Mouse (Mus musculus): Measurements from ENCODE around the gene Enpp3. TPM values are rescaled to one million over a fixed set of nuclear protein-coding genes. Genes with fewer than 3 reads are reported as not detected.

Enpp3 gene
- polyA plus RNA-seq, 1 experiment from 2014 or later, result 3.4 TPM

- 94% methylated on average over 5 of the region's 5 CpGs for WGBS
- ATAC-seq, result no peak
- Histone ChIP-seq H3K9me3 (replicated peaks; ENCODE audit: control insufficient read depth, low read length, poor library complexity, severe bottlenecking) (no peaks in the 10 kb centered on the region), H3K36me3 (ENCODE audit: control insufficient read depth, insufficient read depth, low read length) (no peaks in the 10 kb centered on the region), H3K4me3 (ENCODE audit: low read depth, low read length) (no peak overlapping the region), H3K27ac (ENCODE audit: low read length) (no peak overlapping the region), H3K9ac (ENCODE audit: low read depth, low read length) (no peak overlapping the region), H3K4me1 (ENCODE audit: control insufficient read depth, insufficient read depth, low read length) (peaks cover 7% of the 10 kb centered on the region; the same call in 1 of the 2 replicates), H3K27me3 (ENCODE audit: control insufficient read depth, insufficient read depth, low read depth, low read length) (no peaks in the 10 kb centered on the region), H3K4me2 (ENCODE audit: low read length) (no peak overlapping the region)
These were observed 107.4 kb downstream of the Enpp3 start for GRCm38 (mm10) chr10:24735027-24735777.

GRCm38 (mm10) chr10:24727478-24727877 is 115.1 kb downstream of the Enpp3 start:
- no peak overlapping the region for H3K4me2 ChIP-seq (ENCODE audit: low read length)
- no peaks in the 10 kb centered on the region for H3K9me3 ChIP-seq (replicated peaks; ENCODE audit: control insufficient read depth, low read length, poor library complexity, severe bottlenecking)
- H3K27ac ChIP-seq (ENCODE audit: low read length), result no peak overlapping the region
- H3K27me3 ChIP-seq (ENCODE audit: control insufficient read depth, insufficient read depth, low read depth, low read length), result no peaks in the 10 kb centered on the region
- H3K4me1 ChIP-seq (ENCODE audit: control insufficient read depth, insufficient read depth, low read length), result peaks cover 7% of the 10 kb centered on the region; the same call in 1 of the 2 replicates
- H3K4me3 ChIP-seq (ENCODE audit: low read depth, low read length), result no peak overlapping the region
- WGBS, result 92% methylated on average over 4 of the region's 4 CpGs
- H3K9ac ChIP-seq (ENCODE audit: low read depth, low read length), result no peak overlapping the region
- no peak for ATAC-seq
- H3K36me3 ChIP-seq (ENCODE audit: control insufficient read depth, insufficient read depth, low read length), result no peaks in the 10 kb centered on the region

GRCm38 (mm10) chr10:24725197-24725596 is 117.4 kb downstream of the Enpp3 start:
- H3K4me1 ChIP-seq (ENCODE audit: control insufficient read depth, insufficient read depth, low read length), result no peaks in the 10 kb centered on the region
- H3K4me2 ChIP-seq (ENCODE audit: low read length), result no peak overlapping the region
- no peak overlapping the region for H3K9ac ChIP-seq (ENCODE audit: low read depth, low read length)
- H3K36me3 ChIP-seq (ENCODE audit: control insufficient read depth, insufficient read depth, low read length), result no peaks in the 10 kb centered on the region
- no peaks in the 10 kb centered on the region for H3K9me3 ChIP-seq (replicated peaks; ENCODE audit: control insufficient read depth, low read length, poor library complexity, severe bottlenecking)
- ATAC-seq, result no peak
- H3K27ac ChIP-seq (ENCODE audit: low read length), result no peak overlapping the region
- no peaks in the 10 kb centered on the region for H3K27me3 ChIP-seq (ENCODE audit: control insufficient read depth, insufficient read depth, low read depth, low read length)
- WGBS, result 96% methylated on average over 2 of the region's 2 CpGs
- H3K4me3 ChIP-seq (ENCODE audit: low read depth, low read length), result no peak overlapping the region

Other genes starting within 250 kb of the Enpp3 start
- 2.0 and 3.6 TPM in 2 replicates for gene Ccn2, start 247.4 kb downstream of the Enpp3 start, polyA plus RNA-seq (2015; fragmentation: Nextera tagmentation; extraction: Ambion mirVana)
- 2.8 and 3.3 TPM in 2 replicates for gene Enpp1, start 130.7 kb downstream of the Enpp3 start, polyA plus RNA-seq (2015; fragmentation: Nextera tagmentation; extraction: Ambion mirVana)
- gene Med23, start 27.2 kb upstream of the Enpp3 start, polyA plus RNA-seq (2015; fragmentation: Nextera tagmentation; extraction: Ambion mirVana), result 28.7 and 30.0 TPM in 2 replicates
- gene Arg1, start 84.7 kb upstream of the Enpp3 start, polyA plus RNA-seq (2015; fragmentation: Nextera tagmentation; extraction: Ambion mirVana), result 1.4 and 1.8 TPM in 2 replicates